ENCODE assay signal across 8 mouse cellular contexts in the genomic region with DNA sequence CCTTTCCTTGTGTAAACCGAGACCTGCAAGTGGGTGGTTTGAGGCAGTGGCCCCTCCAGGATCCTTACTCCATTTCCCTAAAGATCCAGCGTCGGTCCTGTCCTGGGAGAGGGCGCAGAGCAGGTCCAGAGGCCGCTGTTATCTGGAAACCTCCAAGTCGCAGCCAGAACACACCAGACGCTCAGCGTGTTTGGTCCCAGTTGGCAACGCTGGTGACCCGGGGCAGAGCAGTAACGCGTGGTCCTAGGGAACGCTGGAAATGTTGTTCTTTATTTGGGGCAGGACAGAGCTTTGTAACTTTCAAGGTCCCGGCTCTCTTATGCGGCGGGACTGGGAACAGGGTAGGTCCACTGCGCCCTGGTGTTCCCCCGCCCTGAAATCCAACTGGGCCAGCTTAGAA. TPM values are rescaled to one million over a fixed set of nuclear protein-coding genes. Genes with fewer than 3 reads are reported as not detected.
DNase-seq lines count a peak whose midpoint lies in the region; ATAC-seq and TF ChIP-seq lines count a peak whose summit lies in the region.

No protein-coding gene starts in this region.

- H3K9ac ChIP-seq in heart, embryonic 11.5 days (ENCODE audit: low read depth, low read length) = peak overlapping the region; percentile 90
- H3K9ac ChIP-seq in ES-Bruce4 (ENCODE audit: low read depth, poor library complexity, severe bottlenecking) = peak overlapping the region; percentile 47
- H3K9ac ChIP-seq in forebrain, embryonic 12.5 days = peak overlapping the region; percentile 56
- peak overlapping the region; percentile 93 for H3K9ac ChIP-seq in stomach, postnatal 0 days (ENCODE audit: low read length)

- peaks cover 15% of the 10 kb centered on the region for H3K27me3 ChIP-seq in heart, embryonic 11.5 days (ENCODE audit: control insufficient read depth, insufficient read depth, low read length)
- H3K27me3 ChIP-seq in ES-Bruce4 (ENCODE audit: control insufficient read depth, insufficient read depth, low read length, poor library complexity, severe bottlenecking) = no peaks in the 10 kb centered on the region
- peaks cover 74% of the 10 kb centered on the region for H3K27me3 ChIP-seq in forebrain, embryonic 12.5 days
- no peaks in the 10 kb centered on the region for H3K27me3 ChIP-seq in stomach, postnatal 0 days (ENCODE audit: control insufficient read depth, insufficient read depth, low read length)

- ATAC-seq in heart, embryonic 11.5 days (replicated peaks; ENCODE audit: insufficient number of reproducible peaks, low FRiP score, low TSS enrichment) = no peak
- ATAC-seq in forebrain, embryonic 12.5 days (ENCODE audit: low FRiP score) = 0 out of 2 replicates have a peak, but pooled peaks have one; percentile 9
- peak; percentile 3; the same call in 1 of the 2 replicates for ATAC-seq in stomach, postnatal 0 days (ENCODE audit: low FRiP score, low TSS enrichment)

- peak overlapping the region; percentile 94 for H3K4me3 ChIP-seq in heart, embryonic 11.5 days (ENCODE audit: low read depth, low read length)
- peak overlapping the region; percentile 64 for H3K4me3 ChIP-seq in ES-Bruce4 (ENCODE audit: low read depth, low read length)
- peak overlapping the region; percentile 76 for H3K4me3 ChIP-seq in forebrain, embryonic 12.5 days (replicated peaks)
- peak overlapping the region; percentile 91 for H3K4me3 ChIP-seq in stomach, postnatal 0 days (ENCODE audit: low read depth, low read length)

- H3K36me3 ChIP-seq in heart, embryonic 11.5 days (ENCODE audit: control insufficient read depth, insufficient read depth, low read length) = no peaks in the 10 kb centered on the region; the same call in 1 of the 2 replicates
- H3K36me3 ChIP-seq in ES-Bruce4 (ENCODE audit: control insufficient read depth, insufficient read depth, low read length, poor library complexity, severe bottlenecking) = no peaks in the 10 kb centered on the region
- no peaks in the 10 kb centered on the region for H3K36me3 ChIP-seq in forebrain, embryonic 12.5 days (replicated peaks)
- no peaks in the 10 kb centered on the region for H3K36me3 ChIP-seq in stomach, postnatal 0 days (ENCODE audit: control insufficient read depth, insufficient read depth, low read length)

- no peaks in the 10 kb centered on the region for H3K9me3 ChIP-seq in heart, embryonic 11.5 days (replicated peaks; ENCODE audit: control insufficient read depth, low read length)
- no peaks in the 10 kb centered on the region for H3K9me3 ChIP-seq in ES-Bruce4 (replicated peaks; ENCODE audit: control insufficient read depth, insufficient read depth, low read length, poor library complexity, severe bottlenecking)
- H3K9me3 ChIP-seq in forebrain, embryonic 12.5 days = no peaks in the 10 kb centered on the region
- H3K9me3 ChIP-seq in stomach, postnatal 0 days (ENCODE audit: control insufficient read depth, low read length) = no peaks in the 10 kb centered on the region

- H3K4me2 ChIP-seq in heart, embryonic 11.5 days = peak overlapping the region; percentile 99
- peak overlapping the region; percentile 93 for H3K4me2 ChIP-seq in forebrain, embryonic 12.5 days
- H3K4me2 ChIP-seq in stomach, postnatal 0 days (replicated peaks; ENCODE audit: low read depth) = peak overlapping the region; percentile 83

- TF ChIP-seq EP300 in ES-Bruce4 (IDR thresholded peaks at IDR 0.05; ENCODE audit: insufficient read depth, low read depth, low read length) = no peak
- TF ChIP-seq EP300 in stomach, postnatal 0 days (optimal IDR thresholded peaks at IDR 0.05) = no peak

- intact Hi-C loops in gastrocnemius, postnatal 14 days (cut with DNase I; ENCODE audit: low total_unique reads) = no loop called here

- TF ChIP-seq CTCF in ES-Bruce4 (IDR thresholded peaks at IDR 0.05; ENCODE audit: low read depth, low read length) = no peak
- no peak for TF ChIP-seq CTCF in stomach, postnatal 0 days (IDR thresholded peaks at IDR 0.05; ENCODE audit: low read depth)

- no peak for DNase-seq in heart, adult 9 months (ENCODE audit: low spot score in 2 of 2)
- peak; percentile 49 for DNase-seq in liver
- peak; percentile 49 for DNase-seq in stomach, postnatal 0 days (ENCODE audit: low spot score)
- DNase-seq in ovary, postnatal 36 days (ENCODE audit: low spot score) = no peak
- DNase-seq in gastrocnemius, postnatal 14 days = no peak

- peaks cover 24% of the 10 kb centered on the region for H3K4me1 ChIP-seq in heart, embryonic 11.5 days (ENCODE audit: control insufficient read depth, insufficient read depth, low read length)
- H3K4me1 ChIP-seq in ES-Bruce4 (ENCODE audit: control insufficient read depth, insufficient read depth, low read length) = peaks cover 10% of the 10 kb centered on the region
- peaks cover 23% of the 10 kb centered on the region for H3K4me1 ChIP-seq in forebrain, embryonic 12.5 days
- peaks cover 31% of the 10 kb centered on the region for H3K4me1 ChIP-seq in stomach, postnatal 0 days (replicated peaks; ENCODE audit: control insufficient read depth, insufficient read depth)

- TF ChIP-seq POLR2A in ES-Bruce4 (IDR thresholded peaks at IDR 0.05; ENCODE audit: insufficient read depth, low read length) = no peak

- WGBS in heart, embryonic 11.5 days (ENCODE audit: insufficient replicate concordance) = 2% methylated on average over 18 of the region's 18 CpGs
- 4% methylated on average over 18 of the region's 18 CpGs for WGBS in forebrain, embryonic 12.5 days
- 4% methylated on average over 18 of the region's 18 CpGs for WGBS in stomach, postnatal 0 days

- H3K27ac ChIP-seq in heart, embryonic 11.5 days (ENCODE audit: low read depth, low read length) = peak overlapping the region; percentile 59; the same call in 1 of the 2 replicates
- no peak overlapping the region for H3K27ac ChIP-seq in ES-Bruce4 (ENCODE audit: insufficient read depth, low read length)
- H3K27ac ChIP-seq in forebrain, embryonic 12.5 days = no peak overlapping the region
- H3K27ac ChIP-seq in stomach, postnatal 0 days (replicated peaks) = peak overlapping the region; percentile 99

RNA-seq across cellular contexts. Expression of gene Tmem63a, which starts 0.4 kb away (rescaled TPM):
- polyA plus RNA-seq in heart, embryonic 11.5 days (2014; fragmentation: Nextera tagmentation; extraction: Ambion mirVana) = 5.8 and 6.7 TPM in 2 replicates
- 26.9 and 27.7 TPM in 2 replicates for polyA plus RNA-seq in ES-Bruce4 (2011; ENCODE audit: insufficient read depth, insufficient read length, low read depth, missing spikeins)
- 2.0 and 2.4 TPM in 2 replicates for polyA plus RNA-seq in forebrain, embryonic 12.5 days (2016; fragmentation: Nextera tagmentation; extraction: Ambion mirVana)
- polyA plus RNA-seq in stomach, postnatal 0 days (2015; fragmentation: Nextera tagmentation; extraction: Ambion mirVana) = 35.2 and 36.7 TPM in 2 replicates
- 10 to 100 TPM; 11.9 to 12.5 TPM for total RNA-seq in gastrocnemius, postnatal 14 days (2021)

RNA-seq across cellular contexts. Expression of gene Lefty1, which starts 6.9 kb away (rescaled TPM):
- polyA plus RNA-seq in heart, embryonic 11.5 days (2014; fragmentation: Nextera tagmentation; extraction: Ambion mirVana) = 1.2 and 1.3 TPM in 2 replicates
- 53.2 and 60.3 TPM in 2 replicates for polyA plus RNA-seq in ES-Bruce4 (2011; ENCODE audit: insufficient read depth, insufficient read length, low read depth, missing spikeins)
- 0.24 and 0.34 TPM in 2 replicates for polyA plus RNA-seq in forebrain, embryonic 12.5 days (2016; fragmentation: Nextera tagmentation; extraction: Ambion mirVana)
- polyA plus RNA-seq in stomach, postnatal 0 days (2015; fragmentation: Nextera tagmentation; extraction: Ambion mirVana) = 6.1 TPM in 2 replicates
- total RNA-seq in gastrocnemius, postnatal 14 days (2021) = under 1 TPM; 0.44 to 0.53 TPM

RNA-seq across cellular contexts. Expression of gene Pycr2, which starts 37.6 kb away (rescaled TPM):
- 64.3 and 72.5 TPM in 2 replicates for polyA plus RNA-seq in heart, embryonic 11.5 days (2014; fragmentation: Nextera tagmentation; extraction: Ambion mirVana)
- 97.4 and 109 TPM in 2 replicates for polyA plus RNA-seq in ES-Bruce4 (2011; ENCODE audit: insufficient read depth, insufficient read length, low read depth, missing spikeins)
- 98.3 and 98.4 TPM in 2 replicates for polyA plus RNA-seq in forebrain, embryonic 12.5 days (2016; fragmentation: Nextera tagmentation; extraction: Ambion mirVana)
- polyA plus RNA-seq in stomach, postnatal 0 days (2015; fragmentation: Nextera tagmentation; extraction: Ambion mirVana) = 62.6 and 63.7 TPM in 2 replicates
- total RNA-seq in gastrocnemius, postnatal 14 days (2021) = 10 to 100 TPM; 18.3 to 18.4 TPM

RNA-seq across cellular contexts. Expression of gene Lefty2, which starts 48.8 kb away (rescaled TPM):
- polyA plus RNA-seq in heart, embryonic 11.5 days (2014; fragmentation: Nextera tagmentation; extraction: Ambion mirVana) = not detected in 2 replicates
- polyA plus RNA-seq in ES-Bruce4 (2011; ENCODE audit: insufficient read depth, insufficient read length, low read depth, missing spikeins) = 117 and 124 TPM in 2 replicates
- polyA plus RNA-seq in forebrain, embryonic 12.5 days (2016; fragmentation: Nextera tagmentation; extraction: Ambion mirVana) = 0.17 TPM in 1 of 2 replicates, not detected in the other
- polyA plus RNA-seq in stomach, postnatal 0 days (2015; fragmentation: Nextera tagmentation; extraction: Ambion mirVana) = 0.13 and 0.15 TPM in 2 replicates
- total RNA-seq in gastrocnemius, postnatal 14 days (2021) = not detected

Comparison
In these comparisons a context has a peak if more than half of its experiments do, and no peak if none do; other contexts are left out.
1. H3K27ac ChIP-seq: peak in heart, embryonic 11.5 days (single experiment) and stomach, postnatal 0 days (single experiment); none in ES-Bruce4 (single experiment) and forebrain, embryonic 12.5 days (single experiment).
2. DNase-seq: peak in liver (single experiment) and stomach, postnatal 0 days (single experiment); none in heart, adult 9 months (0 of 2), ovary, postnatal 36 days (single experiment) and gastrocnemius, postnatal 14 days (single experiment).
3. Peak in every context shown above with its lines, with median percentiles within 50 percentile points of each other: H3K4me2 ChIP-seq, H3K4me3 ChIP-seq and H3K9ac ChIP-seq.